Mouse (Mus musculus): ENCODE data around the gene Clcn5. TPM values are rescaled to one million over a fixed set of nuclear protein-coding genes. Genes with fewer than 3 reads are reported as not detected.

Gene Clcn5
- total and polyA plus RNA-seq, 3 experiments, result 7.5 to 10.3 (median 10.2) TPM

DNA sequence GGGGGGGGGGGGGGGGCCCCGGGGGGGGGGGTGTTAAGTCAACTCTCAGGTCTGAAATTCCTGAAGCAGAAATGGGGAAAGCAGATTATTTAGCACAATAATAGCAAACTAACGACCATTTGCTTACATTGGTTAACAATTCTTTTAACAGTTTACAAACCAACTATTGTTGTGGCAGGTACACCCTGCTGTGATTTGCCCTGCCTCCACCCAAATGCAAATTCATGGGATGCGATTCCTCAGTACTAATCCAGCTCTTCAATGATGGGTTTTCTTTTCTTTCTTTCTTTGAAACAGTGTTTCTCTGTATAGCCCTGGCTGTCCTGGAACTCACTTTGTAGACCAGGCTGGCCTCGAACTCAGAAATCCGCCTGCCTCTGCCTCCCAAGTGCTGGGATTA is 12.3 kb downstream of the Clcn5 start:
- H3K4me2 ChIP-seq (ENCODE audit: insufficient read depth, low read depth, poor library complexity, severe bottlenecking), result no peak overlapping the region
- H3K4me3 ChIP-seq (replicated peaks in 1 of 3; ENCODE audit: low read depth in 2 of 3, low read length in 2 of 3, poor library complexity in 1 of 3), result no peak overlapping the region
- in situ Hi-C loops (cut with MboI; ENCODE audit: low pct_ligation_motif_present, low pct_unique_long_range_greater_than_20kb, low sequenced_read_pairs), result no loop called here
- no peak overlapping the region for H3K9ac ChIP-seq (ENCODE audit: insufficient read depth, low read depth)
- TF ChIP-seq EP300 (IDR thresholded peaks at IDR 0.05; ENCODE audit: low read length) (no peak), BHLHE40 (IDR thresholded peaks at IDR 0.05; ENCODE audit: low read depth, low read length) (no peak), RAD21 (IDR thresholded peaks at IDR 0.05; ENCODE audit: low read depth, low read length) (no peak), ZMIZ1 (IDR thresholded peaks at IDR 0.05; ENCODE audit: low read depth, low read length) (no peak), UBTF (IDR thresholded peaks at IDR 0.05; ENCODE audit: low read depth, low read length) (no peak), CHD1 (IDR thresholded peaks at IDR 0.05; ENCODE audit: low read depth, low read length) (no peak), NRF1 (IDR thresholded peaks at IDR 0.05; ENCODE audit: low read depth, low read length) (no peak), ZC3H11A (IDR thresholded peaks at IDR 0.05; ENCODE audit: low read depth, low read length) (no peak), CHD2 (IDR thresholded peaks at IDR 0.05; ENCODE audit: low read length) (no peak)
- H3K4me1 ChIP-seq (ENCODE audit: control insufficient read depth in 1 of 2, insufficient read depth in 2 of 2), result peaks cover 0 to 12% of the 10 kb centered on the region in 2 experiments; a peak in 1 of 4 replicates
- dilution Hi-C loops (cut with MboI; ENCODE audit: extremely low pct_ligation_motif_present, extremely low pct_unique_long_range_greater_than_20kb, low sequenced_read_pairs), result no loop called here
- H3K79me2 ChIP-seq (replicated peaks; ENCODE audit: control insufficient read depth, extremely low read depth, insufficient read depth, poor library complexity, severe bottlenecking), result no peaks in the 10 kb centered on the region
- no peak overlapping the region for H3K27ac ChIP-seq (ENCODE audit: insufficient read depth, low read depth)
- no peaks in the 10 kb centered on the region for H3K9me3 ChIP-seq (replicated peaks; ENCODE audit: low read length)
- no peak for DNase-seq (ENCODE audit: extremely low read depth)
- peaks cover 0 to 3% of the 10 kb centered on the region in 2 experiments for H3K36me3 ChIP-seq (replicated peaks in 1 of 2; ENCODE audit: control insufficient read depth in 1 of 2, insufficient read depth in 1 of 2, low read length in 1 of 2)
- no peaks in the 10 kb centered on the region for H3K27me3 ChIP-seq (replicated peaks)

DNA sequence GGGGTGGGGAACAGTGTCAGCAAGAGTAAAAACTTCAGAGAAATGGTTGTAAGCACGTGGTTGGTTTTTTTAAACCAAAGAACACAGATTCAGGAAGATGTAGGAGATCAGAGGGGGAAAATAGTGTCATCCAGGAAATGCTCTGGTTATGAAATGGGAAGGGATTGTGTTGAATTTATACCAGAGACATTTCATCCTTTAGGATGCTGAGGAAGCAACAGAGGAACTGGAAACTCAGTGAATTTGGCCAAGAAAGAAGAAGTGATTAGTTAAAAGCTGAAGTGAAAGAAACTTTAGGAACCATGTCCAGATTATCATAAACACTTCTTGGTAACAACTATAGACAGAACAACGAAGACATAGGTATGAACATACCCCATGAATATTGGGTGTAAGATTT is 26.2 kb downstream of the Clcn5 start:
- dilution Hi-C loops (cut with MboI; ENCODE audit: extremely low pct_ligation_motif_present, extremely low pct_unique_long_range_greater_than_20kb, low sequenced_read_pairs), result no loop called here
- Histone ChIP-seq H3K4me2 (ENCODE audit: insufficient read depth, low read depth, poor library complexity, severe bottlenecking) (no peak overlapping the region), H3K4me1 (ENCODE audit: control insufficient read depth in 1 of 2, insufficient read depth in 2 of 2) (peaks cover 0 to 5% of the 10 kb centered on the region in 2 experiments; a peak in 1 of 4 replicates), H3K9me3 (replicated peaks; ENCODE audit: low read length) (no peaks in the 10 kb centered on the region), H3K79me2 (replicated peaks; ENCODE audit: control insufficient read depth, extremely low read depth, insufficient read depth, poor library complexity, severe bottlenecking) (no peaks in the 10 kb centered on the region), H3K36me3 (replicated peaks in 1 of 2; ENCODE audit: control insufficient read depth in 1 of 2, insufficient read depth in 1 of 2, low read length in 1 of 2) (peaks cover 0 to 2% of the 10 kb centered on the region in 2 experiments), H3K4me3 (replicated peaks in 1 of 3; ENCODE audit: low read depth in 2 of 3, low read length in 2 of 3, poor library complexity in 1 of 3) (no peak overlapping the region), H3K27ac (ENCODE audit: insufficient read depth, low read depth) (no peak overlapping the region), H3K9ac (ENCODE audit: insufficient read depth, low read depth) (no peak overlapping the region), H3K27me3 (replicated peaks) (no peaks in the 10 kb centered on the region)
- TF ChIP-seq BHLHE40 (IDR thresholded peaks at IDR 0.05; ENCODE audit: low read depth, low read length), result no peak
- TF ChIP-seq ZC3H11A (IDR thresholded peaks at IDR 0.05; ENCODE audit: low read depth, low read length), result no peak
- TF ChIP-seq ETS1 (conservative IDR thresholded peaks at IDR 0.05; ENCODE audit: low read depth, low read length), result no peak
- no peak for TF ChIP-seq TCF12 (IDR thresholded peaks at IDR 0.05; ENCODE audit: low read depth, low read length)
- 0 out of 2 replicates have a peak, but pooled peaks have one; percentile 20 for TF ChIP-seq EP300 (IDR thresholded peaks at IDR 0.05; ENCODE audit: low read length)
- no peak for TF ChIP-seq CHD2 (IDR thresholded peaks at IDR 0.05; ENCODE audit: low read length)
- TF ChIP-seq MYC (IDR thresholded peaks at IDR 0.05; ENCODE audit: low read depth, low read length), result no peak
- no peak for TF ChIP-seq RCOR1 (conservative IDR thresholded peaks at IDR 0.05; ENCODE audit: low read depth, low read length)
- no peak for DNase-seq (ENCODE audit: extremely low read depth)
- in situ Hi-C loops (cut with MboI; ENCODE audit: low pct_ligation_motif_present, low pct_unique_long_range_greater_than_20kb, low sequenced_read_pairs), result no loop called here

Measured in CH12.LX (cell line).